Mouse (Mus musculus): ENCODE data around the gene Rasa3.

GRCm38 (mm10) chr8:13600716-13601115, 76.7 kb downstream of the Rasa3 start:
- TF ChIP-seq CTCF (IDR thresholded peaks at IDR 0.05; ENCODE audit: low read depth) (no peak), EP300 (IDR thresholded peaks at IDR 0.05; ENCODE audit: low read depth) (no peak)
